Mouse (Mus musculus): ENCODE measurements around the gene Btbd10.

Btbd10 gene

GRCm38 (mm10) chr7:113368746-113369619, at the start of gene Btbd10:
Gene Btbd10 (minus strand): TSS chr7:113369392.
- DNase-seq (ENCODE audit: extremely low spot score, low spot score): peak; percentile 95

GRCm38 (mm10) chr7:113416536-113416935, 47.3 kb upstream of the Btbd10 start:
- DNase-seq (ENCODE audit: extremely low spot score, low spot score): no peak

- no peak for DNase-seq (ENCODE audit: extremely low spot score, low spot score)
These were observed 46.1 kb upstream of the Btbd10 start for GRCm38 (mm10) chr7:113415256-113415655.

- no peak for DNase-seq (ENCODE audit: extremely low spot score, low spot score)
These were observed 39.5 kb upstream of the Btbd10 start for GRCm38 (mm10) chr7:113408712-113409111.

GRCm38 (mm10) chr7:113398083-113398482, 28.9 kb upstream of the Btbd10 start:
- DNase-seq (ENCODE audit: extremely low spot score, low spot score): no peak

- DNase-seq (ENCODE audit: extremely low spot score, low spot score): no peak
These were observed 27.5 kb upstream of the Btbd10 start for GRCm38 (mm10) chr7:113396661-113397060.

GRCm38 (mm10) chr7:113391619-113392018, 22.4 kb upstream of the Btbd10 start:
- DNase-seq (ENCODE audit: extremely low spot score, low spot score): no peak

- no peak for DNase-seq (ENCODE audit: extremely low spot score, low spot score)
These were observed 19.3 kb upstream of the Btbd10 start, which contains the start of gene Pth for GRCm38 (mm10) chr7:113388470-113388869. Gene Pth (minus strand): TSS chr7:113388570.

GRCm38 (mm10) chr7:113377875-113378658, 8.9 kb upstream of the Btbd10 start:
- peak; percentile 65 for DNase-seq (ENCODE audit: extremely low spot score, low spot score)

- no peak for DNase-seq (ENCODE audit: extremely low spot score, low spot score)
These were observed 3.5 kb upstream of the Btbd10 start for GRCm38 (mm10) chr7:113372682-113373081.

- no peak for DNase-seq (ENCODE audit: extremely low spot score, low spot score)
These were observed 588 bp upstream of the Btbd10 start for GRCm38 (mm10) chr7:113369620-113370340.

- DNase-seq (ENCODE audit: extremely low spot score, low spot score): no peak
These were observed 1.8 kb downstream of the Btbd10 start for GRCm38 (mm10) chr7:113367440-113367839.

GRCm38 (mm10) chr7:113349089-113349488, 20.1 kb downstream of the Btbd10 start:
- DNase-seq (ENCODE audit: extremely low spot score, low spot score): no peak

GRCm38 (mm10) chr7:113347694-113348093, 21.5 kb downstream of the Btbd10 start:
- no peak for DNase-seq (ENCODE audit: extremely low spot score, low spot score)

- no peak for DNase-seq (ENCODE audit: extremely low spot score, low spot score)
These were observed 21.9 kb downstream of the Btbd10 start for GRCm38 (mm10) chr7:113347271-113347670.

- no peak for DNase-seq (ENCODE audit: extremely low spot score, low spot score)
These were observed 33.9 kb downstream of the Btbd10 start for GRCm38 (mm10) chr7:113335250-113335649.

GRCm38 (mm10) chr7:113334036-113334435, 35.2 kb downstream of the Btbd10 start:
- DNase-seq (ENCODE audit: extremely low spot score, low spot score): no peak

- DNase-seq (ENCODE audit: extremely low spot score, low spot score): no peak
These were observed 49.1 kb downstream of the Btbd10 start for GRCm38 (mm10) chr7:113320128-113320527.

GRCm38 (mm10) chr7:113311784-113312183, 57.4 kb downstream of the Btbd10 start:
- DNase-seq (ENCODE audit: extremely low spot score, low spot score): peak; percentile 51

- no peak for DNase-seq (ENCODE audit: extremely low spot score, low spot score)
These were observed 59.1 kb downstream of the Btbd10 start for GRCm38 (mm10) chr7:113310136-113310535.

GRCm38 (mm10) chr7:113297813-113298212, 71.4 kb downstream of the Btbd10 start:
- no peak for DNase-seq (ENCODE audit: extremely low spot score, low spot score)

Measured in neural tube, embryonic 10.5 days (tissue).